Mouse (Mus musculus): ENCODE results near the gene Rnf26. TPM values are rescaled to one million over a fixed set of nuclear protein-coding genes. Genes with fewer than 3 reads are reported as not detected.

Rnf26 gene
- total and polyA plus RNA-seq, 3 experiments: 6.5 to 7.3 (median 6.7) TPM

DNA sequence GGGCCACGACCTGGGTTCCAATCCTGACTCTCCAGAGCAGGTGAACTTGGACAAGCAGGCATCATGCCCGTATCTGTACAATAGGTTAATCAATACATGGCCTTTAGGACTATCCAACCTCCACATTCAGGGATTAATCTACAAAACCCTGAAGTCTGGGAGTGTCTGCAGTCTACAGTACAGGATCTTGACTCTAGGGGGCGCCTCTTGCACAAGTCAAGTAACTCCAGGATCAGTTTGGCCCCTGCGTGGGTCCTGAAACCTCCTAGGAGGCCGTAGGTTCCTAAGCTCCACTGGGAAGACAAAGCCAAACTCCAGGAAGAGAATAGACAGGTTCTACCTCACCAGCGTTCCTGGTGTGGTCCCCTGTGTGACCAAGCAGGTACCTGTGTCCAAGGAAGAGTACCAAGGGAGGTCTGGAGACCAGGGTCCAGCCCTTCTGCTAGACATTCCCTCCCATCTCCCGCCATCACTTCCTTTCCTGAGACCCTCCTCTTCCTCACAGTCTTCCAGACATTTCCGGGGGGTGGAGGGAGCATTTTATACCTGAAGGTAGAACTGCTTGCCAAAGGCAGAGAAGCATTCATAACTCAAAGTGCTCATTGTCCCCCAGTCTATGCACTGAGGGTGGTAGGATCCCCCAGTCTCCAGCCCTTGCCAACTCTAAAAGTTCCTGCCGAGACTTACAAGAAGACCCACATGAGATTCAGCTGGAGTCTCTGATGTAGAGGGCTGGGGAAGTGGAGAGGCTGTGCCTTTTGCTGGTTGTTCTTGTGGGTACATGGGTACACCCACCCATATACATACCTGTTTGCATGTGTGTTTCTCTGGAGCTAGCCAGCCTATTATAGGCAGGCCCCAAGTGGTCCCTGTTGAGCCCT is 38.7 kb downstream of the Rnf26 start:
- WGBS: 66% methylated on average over 9 of the region's 9 CpGs
- H3K9ac ChIP-seq (ENCODE audit: low read depth, low read length): no peak overlapping the region
- TF ChIP-seq EP300 (IDR thresholded peaks at IDR 0.05; ENCODE audit: insufficient read depth, low read depth, low read length) (no peak), CTCF (IDR thresholded peaks at IDR 0.05) (peak; percentile 74), POLR2A (IDR thresholded peaks at IDR 0.05; ENCODE audit: insufficient read depth, low read depth, low read length) (no peak)

DNA sequence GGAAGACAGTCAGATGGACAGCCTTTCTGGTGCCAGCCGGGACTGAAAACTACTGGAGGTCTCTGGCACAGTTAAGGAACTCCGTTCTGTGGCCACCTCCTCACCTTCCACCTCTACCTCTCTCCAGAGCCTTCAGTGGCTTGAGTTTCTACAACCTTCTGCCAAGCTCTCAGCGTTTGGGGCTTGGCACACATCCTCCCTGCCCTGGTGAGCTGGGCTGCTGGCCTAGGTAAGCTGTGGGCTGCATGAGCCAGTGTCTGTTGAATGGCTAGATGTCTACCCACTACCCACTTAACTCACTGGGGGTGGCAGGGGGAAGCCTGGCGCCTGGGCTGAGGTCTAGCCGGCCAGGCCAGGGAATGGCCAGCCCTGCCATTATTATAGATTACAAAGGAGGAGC is 40.2 kb downstream of the Rnf26 start:
- H3K9ac ChIP-seq (ENCODE audit: low read depth, low read length): peak overlapping the region; percentile 56
- intact Hi-C loops (cut with DNase I): loop anchor here (5.0 kb wide), 1 partner anchor 34 kb away; the partner anchor contains the start of gene C1qtnf5
- peak overlapping the region; percentile 4; the same call in 1 of the 2 replicates for H3K4me3 ChIP-seq

More for the DNA sequence above, 38.7 kb downstream of the Rnf26 start:
- Histone ChIP-seq H3K4me1 (ENCODE audit: control insufficient read depth, insufficient read depth, low read length) (peaks cover 11% of the 10 kb centered on the region), H3K4me3 (no peak overlapping the region), H3K79me2 (replicated peaks; ENCODE audit: control insufficient read depth, insufficient read depth, low read length) (no peaks in the 10 kb centered on the region), H3K36me3 (ENCODE audit: control insufficient read depth, insufficient read depth, low read length) (peaks cover 2% of the 10 kb centered on the region; the same call in 1 of the 2 replicates), H3K27ac (no peak overlapping the region), H3K27me3 (ENCODE audit: control insufficient read depth, insufficient read depth, low read length) (no peaks in the 10 kb centered on the region)
- DNase-seq: no peak
- intact Hi-C loops (cut with DNase I): loop anchor here (5.0 kb wide), 1 partner anchor 33 kb away; the partner anchor contains the start of gene C1qtnf5

DNA sequence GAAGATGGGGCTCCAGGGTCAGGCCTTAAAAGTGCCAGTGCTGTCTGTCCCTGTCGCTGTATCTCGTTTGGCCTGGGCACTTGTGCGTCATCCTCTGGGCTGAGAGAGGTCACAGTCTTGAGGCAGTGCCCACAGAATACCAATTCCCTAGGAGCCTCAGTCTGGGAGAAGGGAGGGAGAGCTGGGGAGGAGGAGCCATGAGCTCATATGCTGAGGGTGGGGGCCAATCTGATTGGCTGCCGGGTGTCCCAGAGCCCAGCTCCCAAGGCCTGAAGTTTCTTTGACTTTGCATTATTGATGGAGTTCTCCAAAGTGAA is 40.8 kb downstream of the Rnf26 start:
- Histone ChIP-seq H3K9ac (ENCODE audit: low read depth, low read length) (peak overlapping the region; percentile 20), H3K4me1 (ENCODE audit: control insufficient read depth, insufficient read depth, low read length) (peaks cover 4% of the 10 kb centered on the region; the same call in 1 of the 2 replicates), H3K27ac (peak overlapping the region; percentile 80), H3K4me3 (peak overlapping the region; percentile 4; the same call in 1 of the 2 replicates), H3K27me3 (ENCODE audit: control insufficient read depth, insufficient read depth, low read length) (no peaks in the 10 kb centered on the region), H3K36me3 (ENCODE audit: control insufficient read depth, insufficient read depth, low read length) (peaks cover 2% of the 10 kb centered on the region; the same call in 1 of the 2 replicates), H3K79me2 (replicated peaks; ENCODE audit: control insufficient read depth, insufficient read depth, low read length) (no peaks in the 10 kb centered on the region)
- WGBS: 21% methylated on average over 4 of the region's 4 CpGs
- intact Hi-C loops (cut with DNase I): loop anchor here (5.0 kb wide), 1 partner anchor 35 kb away; the partner anchor contains the start of gene C1qtnf5
- DNase-seq: peak; percentile 65 to 77
- no peak for TF ChIP-seq CTCF (IDR thresholded peaks at IDR 0.05)
- TF ChIP-seq POLR2A (IDR thresholded peaks at IDR 0.05; ENCODE audit: insufficient read depth, low read depth, low read length): no peak; the same call in 1 of the 2 replicates
- TF ChIP-seq EP300 (IDR thresholded peaks at IDR 0.05; ENCODE audit: insufficient read depth, low read depth, low read length): 0 out of 2 replicates have a peak, but pooled peaks have one; percentile 51

More for the DNA sequence above, 40.2 kb downstream of the Rnf26 start:
- TF ChIP-seq EP300 (IDR thresholded peaks at IDR 0.05; ENCODE audit: insufficient read depth, low read depth, low read length): no peak
- TF ChIP-seq POLR2A (IDR thresholded peaks at IDR 0.05; ENCODE audit: insufficient read depth, low read depth, low read length): no peak
- TF ChIP-seq CTCF (IDR thresholded peaks at IDR 0.05): no peak
- no peaks in the 10 kb centered on the region for H3K79me2 ChIP-seq (replicated peaks; ENCODE audit: control insufficient read depth, insufficient read depth, low read length)
- H3K27me3 ChIP-seq (ENCODE audit: control insufficient read depth, insufficient read depth, low read length): no peaks in the 10 kb centered on the region
- H3K4me1 ChIP-seq (ENCODE audit: control insufficient read depth, insufficient read depth, low read length): peaks cover 3% of the 10 kb centered on the region; the same call in 1 of the 2 replicates
- H3K27ac ChIP-seq: peak overlapping the region; percentile 80
- 45% methylated on average over 5 of the region's 5 CpGs for WGBS
- peak; percentile 38 to 62 for DNase-seq
- peaks cover 2% of the 10 kb centered on the region; the same call in 1 of the 2 replicates for H3K36me3 ChIP-seq (ENCODE audit: control insufficient read depth, insufficient read depth, low read length)

DNA sequence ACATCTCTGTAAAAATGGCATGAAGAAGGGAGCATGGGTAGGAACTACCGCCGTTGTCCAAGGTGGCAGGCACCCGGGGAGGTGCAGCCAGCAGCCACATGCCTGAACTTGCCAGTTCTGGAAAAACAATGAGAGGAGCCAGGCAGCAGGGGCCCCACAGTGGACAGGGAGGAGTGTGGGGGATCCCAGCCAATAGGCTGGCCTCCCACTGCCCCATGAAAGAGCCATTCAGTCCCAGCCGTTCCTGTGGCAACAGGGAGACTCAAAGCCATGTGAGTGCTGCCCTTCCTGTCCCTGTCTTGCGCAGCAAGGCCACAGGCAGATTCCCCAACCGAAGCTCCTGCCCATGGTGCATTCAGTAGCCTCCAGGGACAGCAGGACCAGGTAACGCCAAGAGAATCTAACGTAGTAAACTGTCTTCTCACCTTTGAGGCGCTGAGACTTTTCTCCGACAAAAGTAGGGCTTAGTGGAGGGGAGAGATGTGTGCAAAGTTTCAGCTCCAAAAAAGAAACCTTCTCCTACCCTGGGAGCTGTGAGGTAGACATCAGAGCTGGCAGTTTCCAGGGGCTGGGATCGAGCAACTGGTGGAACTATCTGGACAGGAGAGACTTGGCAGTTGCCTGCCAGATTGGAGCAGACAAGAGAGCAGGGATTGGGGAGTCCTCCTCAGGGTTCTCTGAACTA is 41.3 kb downstream of the Rnf26 start:
- H3K4me1 ChIP-seq (ENCODE audit: control insufficient read depth, insufficient read depth, low read length): peaks cover 4% of the 10 kb centered on the region; the same call in 1 of the 2 replicates

DNA sequence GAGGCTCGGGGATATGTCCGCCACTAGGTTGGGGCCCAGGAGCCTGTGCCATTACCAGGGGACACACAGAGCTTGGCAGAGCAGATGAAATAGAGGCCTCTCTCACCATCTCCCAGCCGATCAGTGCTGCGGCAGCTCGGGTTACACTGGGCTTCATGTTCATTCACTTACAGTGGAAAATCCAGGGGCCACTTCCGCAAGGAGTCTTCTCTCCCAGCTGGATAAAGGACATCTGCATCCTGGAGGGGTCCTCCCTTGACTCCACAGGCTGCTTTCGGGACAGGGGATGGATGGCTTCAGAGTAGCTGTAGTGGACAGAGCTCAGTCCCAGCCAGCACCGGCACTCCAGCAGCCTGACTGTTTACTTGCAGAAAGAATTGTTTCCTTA is 42.5 kb downstream of the Rnf26 start:
- 37% methylated on average over 8 of the region's 8 CpGs for WGBS
- intact Hi-C loops (cut with DNase I): loop anchor here (5.0 kb wide), 1 partner anchor 36 kb away; the partner anchor contains the start of gene C1qtnf5
- H3K79me2 ChIP-seq (replicated peaks; ENCODE audit: control insufficient read depth, insufficient read depth, low read length): no peaks in the 10 kb centered on the region
- TF ChIP-seq CTCF (IDR thresholded peaks at IDR 0.05) (no peak), POLR2A (IDR thresholded peaks at IDR 0.05; ENCODE audit: insufficient read depth, low read depth, low read length) (no peak), EP300 (IDR thresholded peaks at IDR 0.05; ENCODE audit: insufficient read depth, low read depth, low read length) (no peak)
- H3K9ac ChIP-seq (ENCODE audit: low read depth, low read length): peak overlapping the region; percentile 58
- no peaks in the 10 kb centered on the region for H3K36me3 ChIP-seq (ENCODE audit: control insufficient read depth, insufficient read depth, low read length)
- peak overlapping the region; percentile 39 for H3K4me3 ChIP-seq
- H3K27ac ChIP-seq: peak overlapping the region; percentile 80
- H3K4me1 ChIP-seq (ENCODE audit: control insufficient read depth, insufficient read depth, low read length): peaks cover 3% of the 10 kb centered on the region; the same call in 1 of the 2 replicates
- H3K27me3 ChIP-seq (ENCODE audit: control insufficient read depth, insufficient read depth, low read length): no peaks in the 10 kb centered on the region
- DNase-seq: no peak

More for the DNA sequence above, 41.3 kb downstream of the Rnf26 start:
- Histone ChIP-seq H3K9ac (ENCODE audit: low read depth, low read length) (peak overlapping the region; percentile 20), H3K79me2 (replicated peaks; ENCODE audit: control insufficient read depth, insufficient read depth, low read length) (no peaks in the 10 kb centered on the region), H3K36me3 (ENCODE audit: control insufficient read depth, insufficient read depth, low read length) (peaks cover under 1% of the 10 kb centered on the region; the same call in 1 of the 2 replicates), H3K27me3 (ENCODE audit: control insufficient read depth, insufficient read depth, low read length) (no peaks in the 10 kb centered on the region), H3K4me3 (peak overlapping the region; percentile 2; the same call in 1 of the 2 replicates), H3K27ac (peak overlapping the region; percentile 80)
- 28% methylated on average over 11 of the region's 11 CpGs for WGBS
- intact Hi-C loops (cut with DNase I): loop anchor here (5.0 kb wide), 1 partner anchor 35 kb away; the partner anchor contains the start of gene C1qtnf5
- no peak for TF ChIP-seq POLR2A (IDR thresholded peaks at IDR 0.05; ENCODE audit: insufficient read depth, low read depth, low read length)
- TF ChIP-seq EP300 (IDR thresholded peaks at IDR 0.05; ENCODE audit: insufficient read depth, low read depth, low read length): no peak
- DNase-seq: peak; percentile 50 to 61
